Mouse (Mus musculus) embryonic facial prominence, embryonic 11.5 days (tissue): ENCODE measurements at regions not wholly inside any gene's neighbourhood (a gene's known extent, or its start where the extent isn't known, plus 50 kb on each side); places are given as distances from the start of the nearest gene placed in this dataset.

Source experiments
- ATAC-seq: fragments of 200-750 bp; cut with Nextera tagmentation; replicated peaks from 2 replicates; pipeline ENCODE4 v1.8.0; 2017; ENCODE audit warnings: low read depth; ENCODE audit not compliant: insufficient number of reproducible peaks, low FRiP score, low TSS enrichment
- DNase-seq: peaks from one replicate; pipeline ENCODE4 v3.0.0-alpha.2; 2015; ENCODE audit warnings: low spot score
- H3K27ac ChIP-seq: fragments of 300-500 bp; sonication (generic); replicated peaks from 2 replicates; pipeline ENCODE4 v1.5.1; 2014; ENCODE audit warnings: mild to moderate bottlenecking, low read depth, low read length, control low read depth
- H3K27me3 ChIP-seq: fragments of 300-500 bp; sonication (generic); 2 replicates; pipeline ENCODE4 v1.6.1; 2014; ENCODE audit warnings: mild to moderate bottlenecking, low read length, moderate library complexity, mixed read lengths; ENCODE audit not compliant: control insufficient read depth, insufficient read depth
- H3K36me3 ChIP-seq: fragments of 300-500 bp; sonication (generic); replicated peaks from 2 replicates; pipeline ENCODE4 v1.6.1; 2014; ENCODE audit warnings: low read depth, mild to moderate bottlenecking, low read length, moderate library complexity, mixed read lengths; ENCODE audit not compliant: control insufficient read depth, insufficient read depth
- H3K4me1 ChIP-seq: fragments of 300-500 bp; sonication (generic); 2 replicates; pipeline ENCODE4 v1.6.1; 2014; ENCODE audit warnings: low read length, mixed read lengths; ENCODE audit not compliant: control insufficient read depth, insufficient read depth
- H3K4me2 ChIP-seq: fragments of 300-500 bp; sonication (generic); 2 replicates; pipeline ENCODE4 v1.6.1; 2014; ENCODE audit warnings: low read depth, mild to moderate bottlenecking, control low read depth, low read length, moderate library complexity
- H3K4me3 ChIP-seq: fragments of 300-500 bp; sonication (generic); 2 replicates; pipeline ENCODE4 v1.5.1; 2014; ENCODE audit warnings: low read depth, low read length, control low read depth
- H3K9ac ChIP-seq: fragments of 300-500 bp; sonication (generic); replicated peaks from 2 replicates; pipeline ENCODE4 v1.6.1; 2014; ENCODE audit warnings: mild to moderate bottlenecking, control low read depth, low read length
- H3K9me3 ChIP-seq: fragments of 300-500 bp; sonication (generic); replicated peaks from 2 replicates; pipeline ENCODE4 v1.6.1; 2016; ENCODE audit warnings: mild to moderate bottlenecking, low read length, inconsistent platforms, mixed read lengths; ENCODE audit not compliant: control insufficient read depth
- WGBS: fragments of 180-500 bp; shearing (Covaris S2); extraction: QIAGEN DNeasy Blood & Tissue Kit; methylation state at CpG from one replicate; pipeline ENCODE4 v1.1.7; 2014; 5-methylcytosine and 5-hydroxymethylcytosine counted together

DNA sequence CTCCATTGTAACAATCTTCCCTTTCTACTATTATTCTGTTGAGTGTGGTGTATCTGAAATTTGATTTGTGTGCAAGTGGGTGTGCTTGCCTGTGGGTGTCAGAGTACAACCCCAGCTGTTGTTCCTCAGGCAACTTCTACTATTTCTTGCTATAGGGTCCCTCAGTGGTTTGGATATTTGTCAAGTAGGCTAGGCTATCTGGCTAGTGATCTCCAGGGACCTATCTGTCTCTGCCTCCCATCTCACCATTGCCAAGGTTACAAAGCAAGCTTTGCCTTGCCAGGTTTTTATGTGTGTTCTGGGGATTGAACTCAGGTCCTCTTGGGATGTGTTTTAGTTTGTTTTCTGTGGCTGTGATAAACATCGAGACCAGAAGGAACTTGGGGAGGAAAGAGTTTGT is 74.1 kb upstream of the Stt3b start:
- no peaks in the 10 kb centered on the region for H3K9me3 ChIP-seq
- ATAC-seq (no peak), DNase-seq (no peak)
- H3K36me3 ChIP-seq: no peaks in the 10 kb centered on the region
- no peaks in the 10 kb centered on the region for H3K4me1 ChIP-seq
- no peak overlapping the region for H3K27ac ChIP-seq
- no peak overlapping the region for H3K9ac ChIP-seq
- 80% methylated on average over 1 of the region's 1 CpGs for WGBS
- no peak overlapping the region for H3K4me3 ChIP-seq
- H3K4me2 ChIP-seq: no peak overlapping the region
- H3K27me3 ChIP-seq: no peaks in the 10 kb centered on the region

DNA sequence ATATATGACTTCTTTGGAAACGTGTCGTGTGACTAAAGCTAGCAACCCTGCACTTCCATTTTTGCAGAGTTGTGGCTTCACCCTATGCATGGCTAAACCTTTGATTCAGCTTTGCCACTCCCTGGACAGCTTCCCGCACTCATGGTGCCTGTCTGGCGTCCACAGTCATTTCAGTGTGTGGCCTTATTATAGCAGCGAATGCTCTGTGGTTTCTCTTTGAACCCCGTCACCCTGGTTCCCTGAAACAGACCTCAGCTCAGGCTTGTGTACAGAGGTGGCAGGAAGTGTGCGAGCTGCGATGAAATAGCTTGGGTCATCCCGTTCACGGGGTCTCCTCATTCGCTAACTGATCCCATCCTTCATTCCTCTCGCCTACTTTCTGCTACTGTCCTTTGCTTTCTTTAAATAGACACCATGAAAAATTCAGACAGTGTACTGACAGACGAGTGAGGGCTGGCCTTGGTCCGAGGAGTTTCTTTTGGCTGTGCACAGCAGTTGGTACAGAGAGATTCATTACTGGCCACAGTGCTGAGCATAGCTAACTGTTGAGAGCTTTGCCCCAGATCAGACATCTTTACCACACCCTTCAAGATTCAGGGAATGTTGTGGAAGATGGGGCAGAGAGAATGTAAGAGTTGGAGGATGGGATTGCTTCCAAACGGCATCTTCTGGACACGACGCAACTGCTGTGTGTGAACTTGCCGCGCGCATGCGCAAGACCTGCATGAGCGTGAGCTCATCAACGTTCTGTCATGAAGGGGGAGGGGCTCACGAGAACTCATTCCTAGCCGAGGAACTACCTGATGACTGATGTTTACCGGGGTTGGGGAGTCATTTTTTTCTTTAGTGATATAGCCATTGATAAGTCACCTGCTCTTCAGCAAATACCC is 77.5 kb upstream of the Stt3b start:
- Histone ChIP-seq H3K36me3 (no peaks in the 10 kb centered on the region), H3K27ac (no peak overlapping the region), H3K9me3 (no peaks in the 10 kb centered on the region), H3K4me3 (no peak overlapping the region), H3K4me1 (no peaks in the 10 kb centered on the region; the same call in 1 of the 2 replicates), H3K27me3 (no peaks in the 10 kb centered on the region), H3K4me2 (no peak overlapping the region), H3K9ac (no peak overlapping the region)
- ATAC-seq (no peak), DNase-seq (no peak)
- WGBS: 86% methylated on average over 26 of the region's 26 CpGs

DNA sequence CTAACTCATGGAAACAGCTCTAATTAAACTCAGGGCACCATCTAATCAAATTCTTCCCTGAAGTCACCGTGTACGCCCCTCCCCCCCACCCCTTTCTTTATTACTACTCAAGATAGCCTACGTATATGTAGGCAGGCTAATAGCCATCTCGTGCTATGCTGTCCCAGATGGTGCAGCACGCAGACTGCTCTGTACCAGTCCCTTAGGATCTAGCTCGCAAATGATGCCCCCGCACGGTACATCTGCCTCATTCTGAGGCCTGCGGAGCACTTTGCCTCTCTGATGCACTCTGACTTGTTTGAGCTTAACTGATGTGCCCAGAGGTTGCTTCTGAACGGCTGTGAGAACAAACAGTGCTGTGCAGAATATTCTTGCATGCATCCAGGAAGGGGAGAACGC is 78.1 kb upstream of the Stt3b start:
- Histone ChIP-seq H3K4me3 (no peak overlapping the region), H3K27ac (no peak overlapping the region), H3K9me3 (no peaks in the 10 kb centered on the region), H3K4me1 (no peaks in the 10 kb centered on the region; the same call in 1 of the 2 replicates), H3K9ac (no peak overlapping the region), H3K27me3 (no peaks in the 10 kb centered on the region), H3K36me3 (no peaks in the 10 kb centered on the region), H3K4me2 (no peak overlapping the region)
- WGBS: 85% methylated on average over 11 of the region's 11 CpGs
- DNase-seq (no peak), ATAC-seq (no peak)

DNA sequence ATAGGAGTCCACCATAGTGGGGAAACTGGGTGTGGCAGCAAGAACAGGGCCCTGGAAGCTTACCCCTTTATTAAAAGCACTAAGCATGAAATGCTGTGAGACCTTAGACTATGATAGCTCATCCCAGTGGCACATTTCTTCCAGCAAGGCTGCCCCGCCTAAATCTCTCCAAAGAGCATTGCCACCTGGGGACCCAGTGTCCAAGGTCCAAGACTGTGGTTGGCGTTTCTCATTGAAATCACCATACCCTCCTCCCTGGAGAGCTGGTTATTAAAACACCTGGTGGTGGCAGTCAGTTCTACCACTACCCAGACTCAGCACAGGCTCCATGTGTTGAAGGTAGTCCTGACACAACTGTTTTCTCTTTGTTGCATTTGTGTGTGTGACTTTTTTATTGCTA is 78.9 kb upstream of the Stt3b start:
- Histone ChIP-seq H3K27me3 (no peaks in the 10 kb centered on the region), H3K9me3 (no peaks in the 10 kb centered on the region), H3K4me2 (no peak overlapping the region), H3K4me1 (no peaks in the 10 kb centered on the region; the same call in 1 of the 2 replicates), H3K36me3 (no peaks in the 10 kb centered on the region), H3K27ac (no peak overlapping the region), H3K4me3 (no peak overlapping the region), H3K9ac (no peak overlapping the region)
- no peak for ATAC-seq
- DNase-seq: no peak
- 97% methylated on average over 2 of the region's 2 CpGs for WGBS

DNA sequence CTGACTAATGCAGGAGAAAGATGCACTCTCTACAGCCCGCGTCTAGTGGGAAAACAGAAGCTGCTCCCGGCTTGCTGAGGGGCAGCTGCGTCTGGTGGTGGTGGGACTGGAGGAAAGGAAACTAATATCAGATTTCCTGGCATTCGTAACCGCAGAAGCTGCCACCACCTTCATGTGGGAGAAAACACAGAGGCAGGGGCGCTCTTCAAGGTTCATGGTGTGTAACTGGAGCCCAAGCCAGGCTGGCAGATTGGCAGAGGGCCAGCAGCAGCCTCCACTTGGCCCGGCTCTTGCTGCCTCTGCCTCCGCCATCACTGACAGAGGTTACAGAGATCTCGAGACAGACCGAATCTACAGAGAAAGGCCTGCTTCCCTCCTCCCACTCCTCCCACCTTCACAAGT is 80.7 kb upstream of the Stt3b start:
- peak; percentile 84 for DNase-seq
- H3K27ac ChIP-seq: no peak overlapping the region
- H3K36me3 ChIP-seq: no peaks in the 10 kb centered on the region
- no peaks in the 10 kb centered on the region; the same call in 1 of the 2 replicates for H3K4me1 ChIP-seq
- H3K9ac ChIP-seq: no peak overlapping the region
- no peak overlapping the region for H3K4me3 ChIP-seq
- H3K4me2 ChIP-seq: no peak overlapping the region
- peak; percentile 88 for ATAC-seq
- 21% methylated on average over 11 of the region's 11 CpGs for WGBS
- H3K27me3 ChIP-seq: no peaks in the 10 kb centered on the region
- no peaks in the 10 kb centered on the region for H3K9me3 ChIP-seq

DNA sequence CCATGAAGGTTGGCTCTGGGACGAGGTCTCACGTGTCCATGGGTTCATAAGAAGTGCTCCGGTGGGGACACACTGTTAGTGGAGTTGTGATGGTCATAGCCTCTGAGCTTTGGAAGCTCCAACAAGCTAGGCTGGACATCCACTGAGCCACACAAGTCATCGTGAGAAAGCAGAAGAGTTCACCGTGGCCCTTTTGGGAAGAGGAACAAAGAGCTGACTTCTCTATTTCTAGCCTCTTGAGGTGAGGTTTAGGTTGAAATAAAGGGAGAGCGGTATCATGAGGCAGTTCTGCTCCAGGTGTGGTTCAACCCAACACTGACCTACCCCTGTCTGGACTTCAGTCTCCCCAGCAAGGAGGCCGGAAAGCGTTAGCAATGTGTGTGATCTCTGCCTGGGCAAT is 85.3 kb upstream of the Stt3b start:
- H3K4me3 ChIP-seq: no peak overlapping the region
- H3K27ac ChIP-seq: no peak overlapping the region
- no peak overlapping the region for H3K4me2 ChIP-seq
- no peak for ATAC-seq
- no peaks in the 10 kb centered on the region; the same call in 1 of the 2 replicates for H3K4me1 ChIP-seq
- H3K36me3 ChIP-seq: no peaks in the 10 kb centered on the region
- WGBS: 94% methylated on average over 8 of the region's 8 CpGs
- DNase-seq: no peak
- H3K27me3 ChIP-seq: no peaks in the 10 kb centered on the region
- no peak overlapping the region for H3K9ac ChIP-seq
- no peaks in the 10 kb centered on the region for H3K9me3 ChIP-seq

DNA sequence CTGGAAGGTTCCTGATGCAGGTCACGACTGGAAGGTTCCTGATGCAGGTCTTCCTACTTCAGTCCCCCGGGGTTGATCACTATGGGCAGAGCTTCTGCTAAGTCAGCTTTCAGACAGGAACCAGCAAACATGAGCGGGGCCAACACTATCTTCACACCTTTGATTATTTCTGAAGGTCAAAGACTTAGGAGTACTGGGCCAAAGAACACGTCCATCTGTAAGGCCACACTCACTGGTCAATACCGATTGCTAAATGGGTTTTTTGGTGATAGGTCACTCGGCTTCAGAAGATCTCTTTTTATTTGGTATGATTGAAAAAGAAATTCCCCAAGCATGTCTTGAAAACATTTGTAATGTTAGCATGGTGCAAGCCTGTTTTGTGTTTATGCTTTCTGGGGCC is 90.2 kb upstream of the Stt3b start:
- DNase-seq: no peak
- Histone ChIP-seq H3K27me3 (no peaks in the 10 kb centered on the region), H3K9ac (no peak overlapping the region), H3K27ac (no peak overlapping the region), H3K4me1 (no peaks in the 10 kb centered on the region; the same call in 1 of the 2 replicates), H3K36me3 (no peaks in the 10 kb centered on the region), H3K9me3 (no peaks in the 10 kb centered on the region), H3K4me3 (no peak overlapping the region), H3K4me2 (no peak overlapping the region)
- 95% methylated on average over 6 of the region's 6 CpGs for WGBS
- ATAC-seq: no peak

DNA sequence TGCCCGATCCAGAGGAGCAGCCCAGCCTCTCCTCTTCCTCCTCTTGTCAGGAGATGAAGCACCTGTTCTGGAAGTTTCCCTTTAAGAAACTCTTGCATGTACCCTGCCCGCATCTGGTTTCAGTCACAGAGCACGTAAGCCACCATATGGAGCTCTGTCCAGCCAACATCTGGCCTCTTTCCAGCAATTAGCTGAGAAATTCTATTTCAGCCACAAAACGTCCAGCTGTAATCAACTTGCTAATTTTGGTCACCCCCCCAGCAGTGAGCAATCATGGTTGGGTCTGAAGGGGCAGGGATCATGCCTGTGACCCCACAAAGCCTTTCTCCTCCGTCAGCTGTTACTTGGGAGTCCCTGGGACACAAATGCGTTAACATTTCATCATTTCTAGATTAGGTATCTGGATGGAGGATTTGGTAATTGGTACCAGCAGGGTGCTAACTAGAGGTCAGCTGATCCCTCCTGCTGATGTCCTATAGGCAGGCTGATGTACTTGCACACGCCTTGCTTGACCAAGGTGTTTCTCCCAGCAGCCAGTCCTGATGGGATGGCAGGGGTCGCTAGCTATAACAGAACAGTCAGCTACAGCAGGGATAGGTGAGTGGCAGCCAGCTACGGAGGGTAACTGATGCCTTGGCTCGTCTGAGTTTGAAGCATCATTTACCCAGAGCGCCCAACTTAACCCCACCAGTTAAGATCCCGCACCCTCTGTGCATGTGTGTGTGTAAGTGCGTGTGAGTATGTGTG is 91.4 kb upstream of the Stt3b start:
- Histone ChIP-seq H3K4me3 (no peak overlapping the region), H3K9ac (no peak overlapping the region), H3K36me3 (no peaks in the 10 kb centered on the region), H3K27ac (no peak overlapping the region), H3K4me2 (no peak overlapping the region), H3K9me3 (no peaks in the 10 kb centered on the region), H3K4me1 (no peaks in the 10 kb centered on the region; the same call in 1 of the 2 replicates), H3K27me3 (no peaks in the 10 kb centered on the region)
- ATAC-seq (peak; percentile 55), DNase-seq (peak; percentile 82)
- 49% methylated on average over 13 of the region's 13 CpGs for WGBS
